Mouse (Mus musculus) CH12.LX (cell line): ENCODE data around the gene Wdfy4. TPM values are rescaled to one million over a fixed set of nuclear protein-coding genes. Genes with fewer than 3 reads are reported as not detected.

Experiments
- DNase-seq: peaks from one replicate; pipeline ENCODE4 v3.0.0-alpha.2; 2013; ENCODE audit errors: extremely low read depth
- H3K27ac ChIP-seq: 2 replicates; pipeline ENCODE4 v1.5.1; 2012; ENCODE audit warnings: low read depth, mild to moderate bottlenecking, control low read depth, moderate library complexity; ENCODE audit not compliant: insufficient read depth
- H3K27me3 ChIP-seq: replicated peaks from 2 replicates; pipeline ENCODE3; 2012; ENCODE audit warnings: inconsistent platforms
- H3K36me3 ChIP-seq, 2 experiments: replicated peaks in 1 of 2; 2 replicates each; pipeline versions ENCODE3 to v1.6.1; 2012; ENCODE audit warnings: inconsistent platforms in 1 of 2, low read length in 1 of 2, mild to moderate bottlenecking in 1 of 2, mixed read lengths in 1 of 2, moderate library complexity in 1 of 2; ENCODE audit not compliant: control insufficient read depth in 1 of 2, insufficient read depth in 1 of 2
- H3K4me1 ChIP-seq, 2 experiments: 2 replicates each; pipeline ENCODE4 v1.6.1; 2012; ENCODE audit warnings: inconsistent platforms in 1 of 2, moderate library complexity in 1 of 2; ENCODE audit not compliant: insufficient read depth in 2 of 2, control insufficient read depth in 1 of 2
- H3K4me2 ChIP-seq: 2 replicates; pipeline ENCODE4 v1.6.1; 2012; ENCODE audit warnings: low read depth, mild to moderate bottlenecking, control low read depth; ENCODE audit not compliant: poor library complexity, insufficient read depth, severe bottlenecking
- H3K4me3 ChIP-seq, 3 experiments: fragments of 150-350 bp in 1 of 3; sonication (generic) in 1 of 3; replicated peaks in 1 of 3; 2 replicates each; pipeline versions ENCODE3 to v1.5.1; 2011 to 2012; ENCODE audit warnings: low read depth in 2 of 3, low read length in 2 of 3, mild to moderate bottlenecking in 2 of 3, moderate library complexity in 2 of 3, control low read depth in 1 of 3, improper control_type of control experiment in 1 of 3, inconsistent platforms in 1 of 3, mixed read lengths in 1 of 3; ENCODE audit not compliant: poor library complexity in 1 of 3
- H3K79me2 ChIP-seq: replicated peaks from 2 replicates; pipeline ENCODE4 v1.6.1; 2012; ENCODE audit warnings: mild to moderate bottlenecking, moderate library complexity; ENCODE audit not compliant: control insufficient read depth, poor library complexity, insufficient read depth, severe bottlenecking; ENCODE audit errors: extremely low read depth
- H3K9ac ChIP-seq: 2 replicates; pipeline ENCODE4 v1.6.1; 2012; ENCODE audit warnings: low read depth, mild to moderate bottlenecking, control low read depth, moderate library complexity; ENCODE audit not compliant: insufficient read depth
- H3K9me3 ChIP-seq: replicated peaks from 2 replicates; pipeline ENCODE3; 2012; ENCODE audit warnings: low read length, inconsistent platforms, mixed read lengths
- BHLHE40 ChIP-seq: IDR thresholded peaks from 2 replicates; pipeline ENCODE4 v1.6.1; 2011; ENCODE audit warnings: mild to moderate bottlenecking, low read depth, low read length, improper control_type of control experiment
- CHD1 ChIP-seq: IDR thresholded peaks from 2 replicates; pipeline ENCODE4 v1.6.1; 2012; ENCODE audit warnings: low read depth, low read length, improper control_type of control experiment, inconsistent platforms
- CHD2 ChIP-seq: IDR thresholded peaks from 2 replicates; pipeline ENCODE4 v1.6.1; 2011; ENCODE audit warnings: low read length, improper control_type of control experiment
- CTCF ChIP-seq, 2 experiments: IDR thresholded peaks in 1 of 2; conservative IDR thresholded peaks in 1 of 2; 2 replicates each; pipeline ENCODE4 v1.5.1; 2011 to 2012; ENCODE audit warnings: low read depth in 2 of 2, low read length in 2 of 2, improper control_type of control experiment in 1 of 2, inconsistent platforms in 1 of 2, mild to moderate bottlenecking in 1 of 2, moderate library complexity in 1 of 2
- E2F4 ChIP-seq: IDR thresholded peaks from 2 replicates; pipeline ENCODE4 v1.6.1; 2011; ENCODE audit warnings: low read depth, low read length, improper control_type of control experiment; ENCODE audit not compliant: insufficient replicate concordance
- ELF1 ChIP-seq: IDR thresholded peaks from 2 replicates; pipeline ENCODE4 v1.6.1; 2014; ENCODE audit warnings: low read depth, mild to moderate bottlenecking, inconsistent platforms, low read length, improper control_type of control experiment
- EP300 ChIP-seq: IDR thresholded peaks from 2 replicates; pipeline ENCODE4 v1.6.1; 2011; ENCODE audit warnings: low read length, improper control_type of control experiment
- ETS1 ChIP-seq: conservative IDR thresholded peaks from 2 replicates; pipeline ENCODE4 v1.6.1; 2012; ENCODE audit warnings: low read depth, mild to moderate bottlenecking, inconsistent platforms, low read length, improper control_type of control experiment, moderate library complexity
- GABPA ChIP-seq: IDR thresholded peaks from 2 replicates; pipeline ENCODE4 v1.6.1; 2012; ENCODE audit warnings: low read depth, low read length, improper control_type of control experiment, inconsistent platforms; ENCODE audit not compliant: insufficient replicate concordance
- HCFC1 ChIP-seq: IDR thresholded peaks from 2 replicates; pipeline ENCODE4 v1.6.1; 2012; ENCODE audit warnings: low read depth, mild to moderate bottlenecking, inconsistent platforms, low read length, improper control_type of control experiment
- IRF4 ChIP-seq: IDR thresholded peaks from 2 replicates; pipeline ENCODE4 v1.6.1; 2014; ENCODE audit warnings: low read depth, mild to moderate bottlenecking, inconsistent platforms, low read length, improper control_type of control experiment
- JUN ChIP-seq: IDR thresholded peaks from 2 replicates; pipeline ENCODE4 v1.6.1; 2011; ENCODE audit warnings: low read depth, mild to moderate bottlenecking, low read length, improper control_type of control experiment, moderate library complexity; ENCODE audit not compliant: insufficient read depth
- JUND ChIP-seq: conservative IDR thresholded peaks from 2 replicates; pipeline ENCODE4 v1.6.1; 2011; ENCODE audit warnings: low read depth, low read length, improper control_type of control experiment
- KAT2A ChIP-seq: IDR thresholded peaks from 2 replicates; pipeline ENCODE4 v1.6.1; 2012; ENCODE audit warnings: low read length, improper control_type of control experiment, inconsistent platforms; ENCODE audit not compliant: insufficient replicate concordance
- MAFK ChIP-seq: IDR thresholded peaks from 2 replicates; pipeline ENCODE4 v1.6.1; 2011; ENCODE audit warnings: low read length, improper control_type of control experiment; ENCODE audit not compliant: insufficient replicate concordance
- MAX ChIP-seq: IDR thresholded peaks from 2 replicates; pipeline ENCODE4 v1.6.1; 2011; ENCODE audit warnings: low read length, improper control_type of control experiment
- MAZ ChIP-seq: IDR thresholded peaks from 2 replicates; pipeline ENCODE4 v1.6.1; 2012; ENCODE audit warnings: low read depth, mild to moderate bottlenecking, inconsistent platforms, low read length, improper control_type of control experiment, moderate library complexity
- MEF2A ChIP-seq: IDR thresholded peaks from 2 replicates; pipeline ENCODE4 v1.6.1; 2014; ENCODE audit warnings: low read depth, mild to moderate bottlenecking, inconsistent platforms, low read length, improper control_type of control experiment, borderline replicate concordance
- MXI1 ChIP-seq: IDR thresholded peaks from 2 replicates; pipeline ENCODE4 v1.6.1; 2011; ENCODE audit warnings: mild to moderate bottlenecking, low read depth, low read length, improper control_type of control experiment
- MYC ChIP-seq: IDR thresholded peaks from 2 replicates; pipeline ENCODE4 v1.6.1; 2011; ENCODE audit warnings: low read depth, mild to moderate bottlenecking, improper control_type of control experiment, low read length
- NELFE ChIP-seq: IDR thresholded peaks from 2 replicates; pipeline ENCODE4 v1.6.1; 2011; ENCODE audit warnings: low read depth, low read length, improper control_type of control experiment
- NRF1 ChIP-seq: IDR thresholded peaks from 2 replicates; pipeline ENCODE4 v1.6.1; 2014; ENCODE audit warnings: low read depth, mild to moderate bottlenecking, inconsistent platforms, low read length, improper control_type of control experiment, moderate library complexity
- PAX5 ChIP-seq: IDR thresholded peaks from 2 replicates; pipeline ENCODE4 v1.6.1; 2012; ENCODE audit warnings: low read length, inconsistent platforms, mixed read lengths
- POLR2A ChIP-seq: IDR thresholded peaks from 2 replicates; pipeline ENCODE4 v1.6.1; 2011; ENCODE audit warnings: low read depth, mild to moderate bottlenecking, improper control_type of control experiment, low read length
- POLR2AphosphoS2 ChIP-seq: IDR thresholded peaks from 2 replicates; pipeline ENCODE4 v1.6.1; 2011; ENCODE audit warnings: low read depth, low read length, improper control_type of control experiment
- RAD21 ChIP-seq: IDR thresholded peaks from 2 replicates; pipeline ENCODE4 v1.6.1; 2011; ENCODE audit warnings: low read depth, mild to moderate bottlenecking, low read length, improper control_type of control experiment, moderate library complexity
- RCOR1 ChIP-seq: conservative IDR thresholded peaks from 2 replicates; pipeline ENCODE4 v1.6.1; 2012; ENCODE audit warnings: low read depth, mild to moderate bottlenecking, inconsistent platforms, low read length, improper control_type of control experiment
- SIN3A ChIP-seq: IDR thresholded peaks from 2 replicates; pipeline ENCODE4 v1.6.1; 2012; ENCODE audit warnings: low read length, improper control_type of control experiment, inconsistent platforms
- SMC3 ChIP-seq: IDR thresholded peaks from 2 replicates; pipeline ENCODE4 v1.6.1; 2011; ENCODE audit warnings: low read depth, low read length, improper control_type of control experiment
- TBP ChIP-seq: conservative IDR thresholded peaks from 2 replicates; pipeline ENCODE4 v1.6.1; 2011; ENCODE audit warnings: low read depth, low read length, improper control_type of control experiment
- TCF12 ChIP-seq: IDR thresholded peaks from 2 replicates; pipeline ENCODE4 v1.6.1; 2014; ENCODE audit warnings: low read depth, mild to moderate bottlenecking, inconsistent platforms, low read length, improper control_type of control experiment
- UBTF ChIP-seq: IDR thresholded peaks from 2 replicates; pipeline ENCODE4 v1.6.1; 2012; ENCODE audit warnings: low read depth, mild to moderate bottlenecking, inconsistent platforms, low read length, improper control_type of control experiment, moderate library complexity
- USF1 ChIP-seq: IDR thresholded peaks from 2 replicates; pipeline ENCODE4 v1.6.1; 2014; ENCODE audit warnings: low read depth, mild to moderate bottlenecking, inconsistent platforms, low read length, improper control_type of control experiment
- USF2 ChIP-seq: conservative IDR thresholded peaks from 2 replicates; pipeline ENCODE4 v1.6.1; 2011; ENCODE audit warnings: low read depth, low read length, improper control_type of control experiment
- ZC3H11A ChIP-seq: IDR thresholded peaks from 2 replicates; pipeline ENCODE4 v1.6.1; 2012; ENCODE audit warnings: low read depth, mild to moderate bottlenecking, inconsistent platforms, low read length, improper control_type of control experiment
- ZKSCAN1 ChIP-seq: IDR thresholded peaks from 2 replicates; pipeline ENCODE4 v1.6.1; 2012; ENCODE audit warnings: low read depth, inconsistent platforms, low read length, improper control_type of control experiment, borderline replicate concordance
- ZMIZ1 ChIP-seq: IDR thresholded peaks from 2 replicates; pipeline ENCODE4 v1.6.1; 2012; ENCODE audit warnings: low read depth, mild to moderate bottlenecking, inconsistent platforms, low read length, improper control_type of control experiment
- ZNF384 ChIP-seq: IDR thresholded peaks from 2 replicates; pipeline ENCODE4 v1.6.1; 2012; ENCODE audit warnings: low read depth, low read length, improper control_type of control experiment, inconsistent platforms
- dilution Hi-C: fragments of 300-500 bp; cut with MboI; formaldehyde crosslinking; loops from 2 replicates; pipeline ENCODE4 v1.14.3; 2020; ENCODE audit warnings: low sequenced_read_pairs; ENCODE audit not compliant: extremely low pct_unique_long_range_greater_than_20kb, extremely low pct_ligation_motif_present
- in situ Hi-C: fragments of 300-500 bp; cut with MboI; formaldehyde crosslinking; loops from 3 replicates; pipeline ENCODE4 v1.14.3; 2019; ENCODE audit warnings: low sequenced_read_pairs, low pct_ligation_motif_present, low pct_unique_long_range_greater_than_20kb, mixed read lengths
- polyA plus RNA-seq: library from polyadenylated mRNA; unstranded; fragments of >175 nt; gene quantifications from 2 replicates; pipeline ENCODE4 v1.2.1, GENCODE M21; 2012; ENCODE audit warnings: low read depth; ENCODE audit not compliant: insufficient read length
- total RNA-seq, 2 experiments: library from RNA; depleted of rRNA; stranded (reverse); fragments of 300-350 nt in 1 of 2; fragments of >200 nt in 1 of 2; gene quantifications; 2 replicates each; pipeline ENCODE4 v1.2.3; 2012 to 2014

Gene Wdfy4
- total and polyA plus RNA-seq, 3 experiments, result 56.0 to 140 (median 115) TPM

DNA sequence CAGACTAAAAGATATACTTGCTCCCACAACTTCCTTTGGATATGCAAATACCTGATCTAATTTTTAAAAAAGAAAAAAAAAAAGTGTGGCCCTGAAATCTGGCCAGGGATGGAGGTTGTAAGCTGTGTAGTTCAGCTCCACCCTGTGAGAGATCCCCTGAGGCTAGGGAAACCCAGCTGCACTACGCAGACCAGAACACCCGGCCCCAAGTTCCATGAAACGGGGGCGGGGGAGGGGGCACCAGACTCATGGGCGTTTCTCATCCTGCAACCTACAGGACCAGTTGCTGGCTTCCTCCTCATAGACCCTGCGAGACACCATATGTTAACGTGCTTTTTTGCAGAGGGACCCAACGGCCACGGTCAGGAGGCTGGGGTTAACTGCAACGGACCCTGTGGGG, 3.9 kb upstream of the Wdfy4 start:
- peak; percentile 96 for DNase-seq
- Histone ChIP-seq H3K27ac (peak overlapping the region; percentile 99), H3K27me3 (no peaks in the 10 kb centered on the region), H3K36me3 (peaks cover 0 to 3% of the 10 kb centered on the region in 2 experiments), H3K79me2 (peaks cover 5% of the 10 kb centered on the region), H3K4me1 (peaks cover 22 to 68% of the 10 kb centered on the region in 2 experiments), H3K4me3 (peak overlapping the region; percentile 58 to 89 (median 69)), H3K4me2 (peak overlapping the region; percentile 90), H3K9me3 (no peaks in the 10 kb centered on the region), H3K9ac (peak overlapping the region; percentile 56)
- in situ Hi-C loops, result no loop called here
- dilution Hi-C loops, result no loop called here
- TF ChIP-seq CHD2, result peak; percentile 84
- TF ChIP-seq ZMIZ1, result peak; percentile 26; the same call in 1 of the 2 replicates
- TF ChIP-seq ZNF384, result peak; percentile 96
- TF ChIP-seq NRF1, result no peak
- peak; percentile 34; the same call in 1 of the 2 replicates for TF ChIP-seq MYC
- TF ChIP-seq POLR2AphosphoS2, result no peak; the same call in 1 of the 2 replicates
- peak; percentile 81 for TF ChIP-seq MEF2A
- no peak for TF ChIP-seq POLR2A
- TF ChIP-seq MAX, result peak; percentile 80
- peak; percentile 12; the same call in 1 of the 2 replicates for TF ChIP-seq TBP
- TF ChIP-seq JUN, result no peak
- peak; percentile 82 for TF ChIP-seq IRF4
- no peak for TF ChIP-seq USF1
- no peak for TF ChIP-seq USF2
- no peak for TF ChIP-seq ZC3H11A
- TF ChIP-seq HCFC1, result no peak; the same call in 1 of the 2 replicates
- TF ChIP-seq MXI1, result peak; percentile 70
- peak; percentile 69; the same call in 1 of the 2 replicates for TF ChIP-seq UBTF
- peak; percentile 19; the same call in 1 of the 2 replicates for TF ChIP-seq JUND
- TF ChIP-seq RAD21, result no peak; the same call in none of the 2 replicates
- peak; percentile 75; the same call in 1 of the 2 replicates for TF ChIP-seq RCOR1
- no peak for TF ChIP-seq GABPA
- TF ChIP-seq SMC3, result peak; percentile 13; the same call in 1 of the 2 replicates
- no peak for TF ChIP-seq ZKSCAN1
- peak; percentile 90; the same call in 1 of the 2 replicates for TF ChIP-seq MAZ
- peak; percentile 50; the same call in 1 of the 2 replicates for TF ChIP-seq ELF1
- no peak for TF ChIP-seq KAT2A
- TF ChIP-seq MAFK, result no peak
- TF ChIP-seq BHLHE40, result peak; percentile 73; the same call in 1 of the 2 replicates
- TF ChIP-seq TCF12, result peak; percentile 94
- no peak for TF ChIP-seq E2F4
- TF ChIP-seq CTCF (conservative IDR thresholded peaks at IDR 0.05 in 1 of 2, IDR thresholded peaks at IDR 0.05 in 1 of 2; ENCODE audit: low read depth in 2 of 2, low read length in 2 of 2), result no peak
- TF ChIP-seq SIN3A, result peak; percentile 94
- TF ChIP-seq NELFE, result no peak; the same call in none of the 2 replicates
- peak; percentile 72; the same call in 1 of the 2 replicates for TF ChIP-seq EP300
- no peak for TF ChIP-seq PAX5
- peak; percentile 92 for TF ChIP-seq ETS1
- no peak for TF ChIP-seq CHD1
